Mouse (Mus musculus) forebrain, embryonic 16.5 days (tissue): ENCODE data around the gene Tdpoz2. TPM values are rescaled to one million over a fixed set of nuclear protein-coding genes. Genes with fewer than 3 reads are reported as not detected.

ENCODE experiments used
- polyA plus RNA-seq: library from polyadenylated mRNA; unstranded; fragments of >200 nt; fragmentation: Nextera tagmentation; extraction: Ambion mirVana; gene quantifications from 2 replicates; pipeline ENCODE4 v1.2.1, GENCODE M21; 2015

Tdpoz2 gene
- polyA plus RNA-seq, 1 experiment from 2014 or later = not detected

Other genes with a start within 250 kb of the Tdpoz2 start
- gene Tchh, start 210.4 kb downstream of the Tdpoz2 start, polyA plus RNA-seq = 0.48 and 0.90 TPM in 2 replicates
- gene Tchhl1, start 183.9 kb downstream of the Tdpoz2 start, polyA plus RNA-seq = not detected in 2 replicates
- gene S100a11, start 132.2 kb downstream of the Tdpoz2 start, polyA plus RNA-seq = 104 and 129 TPM in 2 replicates
- gene S100a10, start 97.6 kb downstream of the Tdpoz2 start, polyA plus RNA-seq = 117 and 124 TPM in 2 replicates
- gene Tdpoz1, start 23.6 kb upstream of the Tdpoz2 start, polyA plus RNA-seq = not detected in 2 replicates
- not detected in 2 replicates for gene Gm37596, start 40.4 kb upstream of the Tdpoz2 start, polyA plus RNA-seq
- not detected in 2 replicates for gene Gm5773, start 120.3 kb upstream of the Tdpoz2 start, polyA plus RNA-seq
- gene Tdpoz4, start 143.7 kb upstream of the Tdpoz2 start, polyA plus RNA-seq = not detected in 2 replicates
- gene Tdpoz3, start 173.3 kb upstream of the Tdpoz2 start, polyA plus RNA-seq = not detected in 2 replicates